Mouse (Mus musculus) lung, postnatal 10 days (tissue): ENCODE measurements at regions not wholly inside any gene's neighbourhood (a gene's known extent, or its start where the extent isn't known, plus 50 kb on each side); places are given as distances from the start of the nearest gene placed in this dataset.

ENCODE experiments used
- DNase-seq: peaks from one replicate; pipeline ENCODE4 v3.0.0; 2021

DNA sequence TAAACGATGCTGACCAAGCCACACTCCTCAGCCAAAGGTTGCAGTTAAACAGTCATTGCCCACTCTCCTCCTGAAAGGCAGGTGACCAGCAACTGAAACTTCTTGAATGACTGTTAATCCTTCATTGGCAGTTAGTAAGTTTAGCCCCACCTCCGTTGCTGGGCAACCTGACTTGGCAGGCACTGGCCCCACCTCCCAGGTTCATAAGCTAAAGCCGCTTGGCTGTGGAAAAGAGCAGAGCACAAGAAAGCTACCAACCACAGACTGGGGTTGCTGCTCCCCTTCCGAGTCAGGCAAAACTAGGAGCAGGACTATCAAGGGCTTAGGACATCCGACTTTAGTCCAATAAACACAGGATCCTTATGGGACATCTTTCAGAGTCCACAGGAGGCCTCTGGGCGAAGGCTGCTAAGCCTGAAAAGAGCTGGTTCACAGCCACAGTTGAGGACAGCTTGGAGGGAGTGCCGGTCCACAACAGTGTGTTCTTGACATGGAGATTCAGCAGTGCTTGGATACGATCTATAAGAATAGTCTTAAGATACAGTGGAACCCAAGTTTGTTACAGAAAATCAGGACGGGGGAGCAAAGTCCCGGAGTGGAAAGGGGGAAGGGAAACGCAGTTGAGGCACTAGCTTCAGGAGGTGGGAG, 67.7 kb upstream of the Kcnma1 start:
- DNase-seq, result peak; percentile 57

DNA sequence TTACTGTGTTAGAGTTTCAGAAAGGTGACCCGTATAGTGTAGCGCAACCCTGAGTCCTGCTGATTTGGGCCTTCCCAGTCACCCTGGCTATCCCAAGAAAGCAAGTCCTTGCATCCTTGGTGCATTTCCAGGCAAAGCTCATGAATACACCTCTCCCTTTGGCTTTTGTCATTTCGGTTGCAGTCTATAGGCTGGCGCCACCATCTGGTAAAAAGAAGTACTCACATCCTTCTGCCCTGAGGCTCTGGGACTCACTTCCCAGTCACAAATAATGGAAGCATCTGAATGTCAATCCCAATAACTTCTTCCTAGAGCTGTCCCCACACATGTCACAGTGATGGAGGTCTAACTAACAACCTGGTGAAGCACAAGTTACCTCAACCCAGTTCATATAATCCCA, 54.4 kb upstream of the Kcnma1 start:
- DNase-seq, result peak; percentile 14

DNA sequence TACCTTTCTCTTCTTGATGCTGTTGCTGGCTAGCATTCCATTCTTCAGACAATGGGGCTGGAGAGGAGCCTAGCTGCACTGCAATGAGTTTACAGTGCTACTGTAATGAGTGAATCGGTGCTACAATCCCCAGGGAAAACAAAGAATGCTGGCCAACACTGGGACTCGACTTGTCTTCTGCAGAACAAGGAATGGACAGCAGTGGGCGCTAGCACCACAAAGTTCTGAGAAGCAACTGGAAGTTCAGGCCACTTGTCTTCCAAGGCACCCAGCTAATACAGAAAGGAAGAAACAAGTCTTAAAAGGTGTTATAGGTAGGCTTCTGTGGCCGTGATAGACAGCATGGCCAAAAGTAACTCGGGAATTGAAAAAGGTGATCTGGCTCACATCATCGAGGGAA, 53.4 kb upstream of the Kcnma1 start:
- DNase-seq, result peak; percentile 83

DNA sequence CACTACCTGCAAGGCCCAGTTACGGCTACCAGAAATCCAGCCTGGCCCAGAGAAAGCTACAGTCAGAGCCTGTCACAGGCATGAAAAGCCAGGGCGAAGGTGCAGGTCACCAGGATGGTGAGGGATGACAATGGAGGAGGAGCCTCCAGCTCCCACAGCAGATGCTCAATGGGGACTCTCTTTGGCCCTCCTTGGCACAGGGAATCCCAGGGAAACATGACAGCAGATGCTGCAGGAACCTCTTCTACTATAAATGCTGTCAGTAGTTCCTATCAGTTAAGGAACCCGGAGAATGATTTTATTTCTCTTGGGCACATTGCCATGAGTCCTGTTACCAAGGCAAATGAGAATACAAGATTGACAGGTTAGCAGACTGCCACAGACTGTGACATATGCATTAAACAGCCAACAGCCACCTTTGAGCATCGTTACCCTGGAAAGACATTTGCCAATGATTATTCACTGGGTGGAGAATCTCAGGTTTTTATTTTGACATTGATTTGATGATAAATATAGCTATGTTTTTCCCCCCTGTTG, 51.0 kb upstream of the Kcnma1 start:
- no peak for DNase-seq
